Mouse (Mus musculus) thymus, adult 2 months (tissue): Measurements from ENCODE around the gene Ttc9c.

ENCODE experiments used
- CTCF ChIP-seq: fragments of 200-500 bp; IDR thresholded peaks from 2 replicates; pipeline ENCODE4 v1.5.1; 2012; ENCODE audit warnings: mild to moderate bottlenecking, control low read depth, low read length, moderate library complexity, borderline replicate concordance; ENCODE audit not compliant: control insufficient read depth, poor library complexity, insufficient read depth; ENCODE audit errors: extremely low read depth
- POLR2A ChIP-seq: fragments of 200-500 bp; IDR thresholded peaks from 2 replicates; pipeline ENCODE4 v1.6.1; 2012; ENCODE audit warnings: mild to moderate bottlenecking, low read length, control low read depth, moderate library complexity; ENCODE audit not compliant: control insufficient read depth, poor library complexity, insufficient read depth; ENCODE audit errors: extremely low read depth

- TF ChIP-seq CTCF (no peak), POLR2A (no peak)
Observed at GRCm38 (mm10) chr19:8844371-8845129, 25.4 kb upstream of the Ttc9c start.
